Mouse (Mus musculus) heart, adult 8-10 months (tissue): ENCODE results near the gene Adat3. TPM values are rescaled to one million over a fixed set of nuclear protein-coding genes. Genes with fewer than 3 reads are reported as not detected.
"Not testable (repeated sequence)": the region's sequence is repeated elsewhere in the genome, so short reads cannot be mapped to it uniquely, and the experiment has no call there.

Experiments
- DNase-seq: peaks from one replicate; pipeline ENCODE4 v3.0.0; 2022; ENCODE audit warnings: low spot score
- total RNA-seq, 4 experiments: library from RNA; stranded (reverse); gene quantifications; 2 replicates each; pipeline ENCODE4 v1.2.4; 2022

Gene Adat3
- total RNA-seq, 4 experiments from 2014 or later: 0.44 to 0.81 (median 0.73) TPM

DNA sequence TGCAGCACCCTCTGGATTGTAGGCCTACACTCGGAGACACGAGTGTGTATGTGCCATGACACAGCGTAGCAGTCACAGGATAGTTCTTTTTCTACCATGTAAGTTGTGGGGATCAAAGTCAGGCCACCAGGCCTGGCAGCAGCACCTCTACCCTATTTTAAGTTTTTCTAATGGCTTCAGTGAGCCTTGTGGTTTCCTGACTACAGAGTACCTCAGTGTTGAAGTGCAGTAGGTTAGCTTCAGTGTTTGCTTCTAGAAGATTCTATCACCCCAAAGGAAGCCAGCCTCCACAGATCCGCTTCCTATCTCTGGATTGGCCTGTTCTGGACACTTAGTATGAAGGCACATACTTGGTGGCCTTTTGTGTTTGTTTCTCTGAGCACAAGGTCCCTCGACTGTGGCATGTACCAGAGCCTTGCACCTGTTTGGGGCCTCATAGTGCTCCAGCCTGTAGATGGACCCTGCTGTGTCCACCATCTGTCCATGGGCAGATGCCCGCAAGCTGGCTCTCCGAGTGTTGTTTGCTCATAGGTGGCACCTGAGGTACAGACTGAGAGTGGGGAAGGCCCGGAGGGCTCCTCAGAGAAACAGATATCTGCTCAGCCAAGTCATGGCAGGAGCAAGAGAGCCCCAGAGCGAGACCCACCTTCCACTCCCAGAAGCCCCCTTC is 7.6 kb downstream of the Adat3 start:
- DNase-seq: no peak

DNA sequence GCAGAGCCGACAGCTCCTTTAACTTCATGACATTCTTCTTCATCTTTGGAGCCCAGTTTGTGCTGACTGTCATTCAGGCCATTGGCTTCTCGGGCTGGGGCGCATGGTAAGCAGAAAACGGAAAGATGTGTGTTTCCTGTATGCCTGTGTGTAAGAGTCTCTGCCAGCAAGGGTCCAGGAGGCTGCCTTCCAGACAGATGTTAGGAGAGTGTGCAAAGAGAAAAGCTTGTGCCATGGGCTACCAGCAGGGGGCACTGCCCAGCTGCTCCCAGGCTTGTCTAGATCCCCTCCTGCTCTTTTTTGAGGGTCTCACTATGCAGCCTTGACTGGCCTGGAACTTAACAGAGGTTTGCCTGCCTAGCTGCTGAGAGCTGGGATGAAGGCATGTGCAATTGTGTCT is 8.3 kb downstream of the Adat3 start:
- DNase-seq: no peak

DNA sequence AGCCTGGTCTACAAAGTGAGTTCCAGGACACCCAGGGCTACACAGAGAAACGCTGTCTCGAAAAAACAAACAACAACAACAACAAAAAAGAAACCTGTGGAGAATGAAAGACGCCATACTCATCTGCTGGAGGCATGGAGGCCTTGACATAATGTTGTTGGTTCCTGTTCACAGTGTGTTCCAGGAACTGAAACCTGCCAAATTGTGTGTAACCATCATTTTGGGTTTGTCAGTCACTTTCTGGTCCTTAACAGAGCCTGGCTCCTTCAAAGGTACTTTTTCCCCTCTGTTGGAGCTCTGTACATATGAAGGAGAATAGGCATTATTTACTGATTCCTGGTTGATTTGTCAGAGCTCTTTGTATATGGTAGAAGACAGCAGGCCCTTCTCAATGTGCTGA is 9.2 kb downstream of the Adat3 start:
- DNase-seq: no peak

DNA sequence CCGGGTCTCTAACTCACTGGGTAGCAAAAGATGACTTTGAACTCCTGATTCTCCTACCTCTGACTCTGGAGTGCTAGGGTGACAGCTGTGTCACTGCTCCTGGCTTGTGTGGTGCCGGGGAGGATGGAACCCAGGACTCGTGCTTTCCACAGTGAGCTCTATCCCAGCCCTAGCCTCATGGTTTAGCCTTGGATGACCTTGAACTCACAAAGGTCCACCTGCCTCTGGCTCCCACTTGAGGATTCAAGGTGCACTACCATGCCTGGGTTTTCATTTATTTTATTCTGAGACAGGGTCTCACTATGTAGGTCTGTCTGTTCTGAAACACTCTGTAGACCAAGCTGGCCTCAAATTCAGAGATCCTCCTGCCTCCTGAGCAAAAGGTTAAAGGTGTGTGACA is 11.1 kb downstream of the Adat3 start:
- no peak for DNase-seq

DNA sequence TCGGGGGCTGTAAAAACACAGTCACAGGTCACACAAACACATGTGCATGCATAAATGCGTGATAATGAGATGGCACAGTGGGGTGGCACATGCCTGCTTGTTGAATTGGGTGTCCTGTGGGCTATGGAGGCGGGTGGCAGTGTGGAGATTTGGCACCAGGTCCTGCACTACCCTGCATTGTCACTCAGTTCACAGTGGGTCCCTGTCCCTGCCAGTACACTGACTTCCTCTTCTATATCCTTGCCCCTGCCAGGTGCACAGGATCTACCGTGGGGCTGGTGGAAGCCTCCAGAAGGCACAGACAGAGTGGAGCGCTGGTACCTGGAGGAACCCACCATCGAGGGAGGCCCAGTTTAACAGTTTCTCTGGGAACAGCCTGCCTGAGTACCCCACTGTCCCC is 11.7 kb downstream of the Adat3 start:
- DNase-seq: no peak

DNA sequence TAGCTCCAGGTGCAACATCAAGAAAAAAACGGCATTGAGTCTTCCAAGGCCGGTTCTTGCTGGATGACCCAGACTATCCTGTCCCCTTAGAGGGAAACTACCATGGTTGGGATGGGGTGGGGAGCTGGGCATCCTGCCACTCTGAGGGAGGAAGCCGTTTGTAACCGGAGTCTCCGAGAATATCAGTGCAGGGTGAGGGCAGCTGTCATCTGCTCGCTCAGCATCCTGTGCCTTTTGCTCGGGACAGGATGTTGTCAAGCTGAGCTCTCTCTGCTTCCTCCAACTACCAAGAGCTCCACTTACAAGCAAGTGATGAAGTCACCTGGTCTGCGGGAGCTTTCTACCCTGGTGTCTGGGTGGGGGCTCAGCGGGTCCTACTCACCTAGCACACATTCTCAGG is 15.5 kb downstream of the Adat3 start:
- no peak for DNase-seq

DNA sequence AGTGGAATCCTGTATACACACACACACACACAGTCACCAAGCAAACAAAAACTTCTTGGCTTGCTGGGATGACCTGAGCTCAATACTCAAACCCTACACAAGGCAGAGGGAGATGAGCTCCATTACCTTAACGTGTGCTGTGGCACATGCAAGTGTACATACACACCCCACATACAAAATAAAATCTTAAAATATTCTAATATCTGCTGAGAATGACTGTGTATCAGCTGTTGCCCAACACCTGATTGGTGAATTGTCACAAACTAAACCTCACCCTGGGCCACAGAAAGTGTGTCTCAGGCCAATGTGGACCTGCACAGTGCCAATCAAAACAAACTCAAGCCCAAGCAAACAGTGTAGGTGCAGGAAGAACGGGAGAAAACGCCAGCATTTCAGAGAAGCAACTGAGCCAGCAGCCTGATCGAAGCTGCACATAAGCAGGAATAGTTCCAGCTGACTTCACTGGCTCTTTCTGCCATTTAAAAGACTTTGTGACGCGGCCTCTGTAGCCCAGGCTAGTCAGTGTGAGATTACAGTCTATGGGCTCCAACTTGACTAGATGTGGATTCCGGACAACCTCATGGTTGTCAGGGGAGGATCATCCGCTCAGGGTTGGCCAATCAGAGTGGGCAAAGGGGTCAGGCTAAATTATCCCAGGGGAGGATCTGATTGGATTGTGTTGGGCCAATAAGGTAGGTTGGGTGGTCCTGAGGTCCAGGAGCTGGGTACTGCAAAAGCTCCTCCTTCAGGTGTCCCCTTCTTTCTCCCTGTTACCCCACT is 17.0 kb downstream of the Adat3 start:
- no peak for DNase-seq

DNA sequence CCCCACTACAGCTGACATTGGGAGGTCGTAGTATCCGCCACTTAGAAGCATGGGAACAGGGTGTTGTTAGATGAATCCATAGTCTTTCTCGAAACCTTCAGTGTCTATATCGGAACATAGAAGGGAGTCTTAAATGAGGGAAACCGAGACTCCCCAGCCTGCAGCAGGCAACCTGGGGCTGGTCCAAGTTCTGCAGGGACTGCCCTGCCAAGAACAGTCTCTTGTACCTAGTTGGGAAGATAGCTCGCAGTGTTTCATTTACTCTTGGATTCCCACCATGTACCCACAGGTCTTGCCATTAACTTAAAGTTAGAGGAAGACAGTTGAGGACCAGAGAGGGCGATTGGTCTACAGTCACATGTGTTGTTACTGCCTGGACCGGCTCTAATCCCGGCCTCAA is 17.7 kb downstream of the Adat3 start:
- no peak for DNase-seq

DNA sequence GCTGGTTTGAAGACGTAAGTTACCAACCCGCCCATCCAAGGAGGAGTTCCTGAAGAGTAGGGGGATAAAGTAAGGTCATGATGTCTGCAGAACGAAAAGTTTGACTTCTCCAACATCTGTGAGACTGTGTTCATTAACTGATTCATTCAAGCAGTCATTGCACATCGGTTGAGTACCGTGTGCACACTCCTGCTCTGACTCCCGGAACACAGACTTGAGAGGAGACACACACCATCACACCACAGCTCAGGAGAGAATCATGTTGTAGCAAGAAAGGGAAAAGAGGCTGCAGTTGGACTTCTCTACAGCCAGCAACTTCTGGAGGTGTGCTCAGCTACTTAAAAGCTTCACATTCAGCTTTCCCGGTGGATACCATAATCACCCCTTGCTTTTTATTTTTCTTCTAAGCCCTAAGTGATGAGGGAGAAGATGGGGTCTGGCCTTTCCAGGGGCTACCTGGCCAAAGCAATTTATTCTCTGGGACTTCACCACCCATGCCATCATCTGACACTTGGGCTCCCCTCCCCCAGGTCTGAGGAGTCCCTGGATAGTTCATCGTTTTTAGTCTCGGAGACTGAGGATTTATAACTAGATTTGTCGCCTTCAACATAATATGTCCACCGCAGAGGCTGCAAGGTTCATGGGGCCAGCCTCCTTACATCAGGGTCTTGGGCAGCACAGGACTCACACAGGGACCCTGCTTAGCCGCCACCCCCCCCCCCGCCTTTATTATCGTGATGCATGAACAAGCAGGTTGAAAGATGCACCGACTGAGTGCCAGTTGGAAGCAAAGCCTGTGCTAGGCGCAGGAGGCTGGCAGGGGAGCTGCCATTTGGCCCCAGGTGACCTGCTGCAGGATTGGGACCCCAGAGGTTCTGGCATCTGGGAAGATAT is 18.4 kb downstream of the Adat3 start:
- DNase-seq: no peak

DNA sequence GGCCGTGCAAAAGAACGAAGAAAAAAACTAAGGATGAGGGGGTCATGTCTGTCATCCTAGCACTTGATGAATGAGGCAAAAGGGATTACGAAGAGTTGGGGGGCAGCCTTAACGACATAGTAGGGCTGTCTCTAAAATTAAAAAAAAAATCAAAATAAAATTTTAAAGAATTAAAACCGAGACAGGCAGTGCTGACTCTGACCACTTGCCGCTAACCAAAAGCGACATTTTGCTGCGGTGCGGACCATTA is 18.9 kb downstream of the Adat3 start:
- DNase-seq: no peak

DNA sequence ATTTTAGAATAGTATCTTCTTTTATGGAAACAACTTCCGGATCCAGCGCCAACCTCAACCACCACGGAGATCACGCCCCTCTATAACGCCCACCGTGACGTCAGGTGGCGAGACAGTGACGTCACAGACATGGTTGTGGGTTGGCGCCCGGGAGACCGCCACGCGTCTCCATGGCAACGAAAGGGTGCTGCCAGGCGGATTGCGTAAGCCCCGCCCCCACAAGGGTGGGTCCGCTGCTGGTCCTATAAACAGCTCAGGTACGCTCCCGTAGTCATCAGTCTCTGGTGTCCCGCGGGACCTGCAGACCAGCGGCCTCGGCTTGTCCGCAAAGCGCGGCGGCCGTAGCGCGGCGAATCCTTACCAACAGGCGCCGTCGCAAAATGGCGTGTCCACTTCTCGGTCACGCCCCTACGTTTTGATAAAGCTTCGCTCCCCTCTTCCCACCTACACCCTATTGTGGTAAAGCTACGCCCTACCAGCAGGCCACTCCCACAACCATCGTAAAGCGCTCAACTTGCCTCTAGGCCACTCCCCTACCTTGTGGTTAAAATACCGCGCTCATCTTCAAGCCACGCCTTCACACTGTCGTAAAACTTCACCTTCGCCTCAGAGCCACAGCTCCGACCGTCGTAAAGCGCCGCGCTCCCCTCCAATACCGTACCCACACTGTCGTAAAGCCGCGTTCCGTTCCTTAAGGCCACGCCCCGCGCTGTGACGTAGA is 19.4 kb downstream of the Adat3 start:
- peak; percentile 99 for DNase-seq

DNA sequence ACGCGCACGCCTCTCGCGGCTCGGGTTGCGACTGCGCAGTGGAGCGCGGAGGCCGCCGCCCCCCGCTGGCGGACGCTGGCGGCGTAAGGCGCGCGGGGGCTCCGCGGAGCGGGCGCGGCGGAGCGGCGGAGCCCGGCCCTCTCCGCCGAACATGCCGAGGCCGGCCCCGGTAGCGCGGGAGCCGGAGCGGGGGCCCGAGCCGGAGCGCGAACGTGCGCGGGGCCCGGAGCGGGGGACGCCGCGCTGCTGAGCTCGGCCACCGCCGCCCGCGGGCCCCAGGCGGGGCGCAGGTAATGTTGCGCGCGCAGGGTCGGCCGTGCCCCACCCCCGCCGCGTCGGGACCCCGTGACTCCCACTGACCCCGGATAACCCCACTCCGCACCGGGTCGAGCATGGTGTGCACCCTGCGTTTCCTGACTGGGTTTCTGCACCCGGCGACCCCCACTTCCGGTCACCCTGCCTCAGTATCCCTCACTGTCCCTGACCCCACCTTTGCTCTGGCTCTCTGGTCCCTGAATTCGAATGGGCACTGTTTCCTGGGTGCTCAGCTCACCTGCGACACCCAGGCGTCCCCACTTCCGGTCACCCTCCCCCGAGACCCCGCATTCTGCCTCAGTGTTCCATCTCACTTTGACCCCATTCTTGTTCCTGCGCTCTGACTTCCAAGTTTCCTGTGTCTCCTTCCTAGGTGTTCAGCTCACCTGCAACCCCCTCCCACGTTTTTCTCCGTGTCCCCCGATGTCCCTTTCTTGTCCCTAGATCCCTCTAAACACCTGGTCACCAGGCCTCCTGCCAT is 20.2 kb downstream of the Adat3 start, which contains the start of gene Csnk1g2:
Csnk1g2 (plus strand) TSS at position 178 of the 796 bp plus-strand sequence.
- DNase-seq: peak; percentile 28

DNA sequence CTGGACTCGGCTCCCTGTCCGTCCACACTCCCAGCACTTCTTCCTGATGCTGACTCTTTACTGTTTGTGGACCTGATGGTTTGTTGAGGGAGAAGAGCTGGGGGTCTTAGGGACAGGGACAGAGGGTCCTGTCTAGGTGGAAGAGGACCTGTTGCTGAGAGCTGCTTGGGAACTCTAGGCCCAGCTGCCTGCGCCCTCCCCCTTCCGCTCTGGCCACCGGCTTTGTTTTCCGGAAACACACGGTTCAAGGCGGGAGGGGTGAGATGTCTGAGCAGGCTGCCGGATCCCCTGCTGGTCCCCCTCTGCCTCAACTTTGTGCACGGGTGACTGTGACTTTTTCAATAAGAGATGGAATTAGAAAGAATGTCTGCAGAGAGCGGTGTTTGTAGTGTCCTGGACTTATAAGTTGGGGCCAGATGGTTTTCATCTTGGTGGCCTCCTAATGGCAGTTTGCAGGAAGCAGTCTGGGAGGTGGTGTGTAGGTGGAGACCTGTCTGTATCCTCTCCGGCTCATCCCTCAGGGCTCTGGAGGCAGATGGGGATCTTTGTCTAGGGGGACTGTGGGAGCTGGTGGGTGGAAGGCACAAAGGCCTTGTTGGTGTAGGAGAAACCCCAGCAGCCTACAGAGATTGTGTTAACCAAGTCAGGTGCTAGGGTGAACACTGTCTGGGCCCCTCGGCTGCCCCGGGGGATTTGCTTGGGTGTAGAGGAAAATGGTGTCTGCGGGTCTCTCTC is 20.9 kb downstream of the Adat3 start:
- DNase-seq: peak; percentile 64

DNA sequence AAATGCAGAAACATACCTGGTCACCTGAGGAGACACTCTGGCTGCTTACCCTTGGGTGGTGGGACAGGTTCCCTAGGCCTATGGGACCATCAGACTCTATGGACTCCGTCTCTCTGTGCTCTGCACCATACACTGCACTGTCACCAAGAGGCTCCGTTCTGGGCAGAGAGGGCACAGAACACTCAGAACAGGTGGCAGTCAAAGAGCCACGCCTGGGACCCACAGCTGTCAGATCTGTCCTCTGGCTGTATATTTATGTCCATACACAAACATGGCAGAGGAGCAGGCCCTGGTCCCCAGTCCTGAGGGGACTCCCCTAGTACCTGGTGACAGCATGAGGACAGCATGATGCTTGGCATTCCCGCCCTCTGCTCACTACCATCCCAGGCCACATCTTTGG is 23.1 kb downstream of the Adat3 start:
- DNase-seq: no peak

DNA sequence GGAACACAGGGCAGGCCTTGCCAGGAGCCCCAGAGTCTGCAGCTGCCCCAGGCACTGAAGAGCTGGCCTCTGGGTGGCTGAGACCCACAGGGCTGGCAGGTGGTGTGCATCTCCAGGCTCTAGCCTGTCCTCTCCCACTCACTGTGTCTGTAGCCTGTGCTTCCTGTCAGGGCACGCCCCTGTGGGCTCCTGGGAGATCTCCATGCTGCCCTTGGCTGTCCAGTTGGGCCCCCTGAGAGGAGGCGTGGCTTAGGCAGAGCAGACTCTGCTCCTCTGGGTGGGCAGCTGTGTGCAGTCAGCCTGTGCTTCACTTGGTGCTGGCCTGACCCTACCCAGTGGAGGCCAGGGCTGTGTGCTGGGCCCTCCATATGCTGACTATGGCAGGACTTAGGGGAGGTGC is 25.0 kb downstream of the Adat3 start:
- peak; percentile 26 for DNase-seq

DNA sequence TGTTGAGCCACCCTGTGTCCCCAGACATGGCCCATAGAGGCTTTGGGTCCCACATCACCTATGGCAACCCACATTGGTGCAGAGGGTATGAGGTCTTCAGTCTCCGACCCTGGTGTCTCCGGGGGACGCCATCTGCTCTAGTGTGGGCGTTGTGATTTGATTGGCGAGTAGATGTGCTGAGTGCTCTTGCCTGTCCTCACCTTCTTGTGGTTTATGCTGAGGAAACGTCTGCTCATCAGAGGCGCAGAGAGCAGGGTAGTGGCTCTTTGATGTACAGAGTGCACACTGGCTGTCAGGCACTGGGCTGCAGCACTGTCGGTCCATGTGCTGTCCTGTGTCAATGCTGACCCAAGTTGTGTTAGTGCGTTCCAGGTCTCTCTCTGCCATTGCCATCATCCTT is 26.2 kb downstream of the Adat3 start:
- DNase-seq: no peak

DNA sequence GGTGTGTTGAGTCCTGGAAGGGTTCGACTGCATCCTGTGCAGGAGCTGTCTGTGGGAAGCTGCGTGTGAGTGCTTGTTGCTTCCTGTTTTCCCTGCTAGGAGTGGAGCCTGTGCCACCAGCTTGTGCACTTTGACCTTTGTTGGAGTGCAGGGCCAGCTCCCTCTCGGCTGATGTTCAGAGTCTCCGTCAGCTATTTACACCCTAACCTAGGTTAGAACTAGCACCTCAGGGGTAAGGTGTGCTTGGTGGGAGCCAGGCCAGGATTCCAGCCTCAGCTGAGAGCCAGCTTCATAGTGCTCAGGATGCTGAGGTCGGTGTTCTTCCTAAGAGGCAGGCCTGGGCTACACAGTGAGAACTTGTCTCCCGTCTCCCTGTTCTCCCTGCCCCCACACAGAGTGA is 32.7 kb downstream of the Adat3 start:
- no peak for DNase-seq

DNA sequence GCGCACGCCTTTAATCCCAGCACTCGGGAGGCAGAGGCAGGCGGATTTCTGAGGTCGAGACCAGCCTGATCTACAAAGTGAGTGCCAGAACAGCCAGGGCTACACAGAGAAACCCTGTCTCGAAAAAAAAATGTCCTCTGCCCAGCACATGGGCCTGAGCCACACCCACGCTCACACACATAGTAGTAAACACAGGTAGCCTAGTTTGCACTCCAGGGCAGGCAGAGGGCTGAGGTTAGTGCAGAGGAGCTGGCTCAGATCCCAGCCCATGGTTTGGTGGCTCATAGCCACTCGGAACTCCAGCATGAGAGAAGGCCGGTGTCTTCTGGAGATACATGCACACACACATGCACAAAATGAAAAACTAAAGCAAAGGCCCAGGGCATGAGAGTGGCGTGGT is 44.3 kb downstream of the Adat3 start:
- DNase-seq: no peak

DNA sequence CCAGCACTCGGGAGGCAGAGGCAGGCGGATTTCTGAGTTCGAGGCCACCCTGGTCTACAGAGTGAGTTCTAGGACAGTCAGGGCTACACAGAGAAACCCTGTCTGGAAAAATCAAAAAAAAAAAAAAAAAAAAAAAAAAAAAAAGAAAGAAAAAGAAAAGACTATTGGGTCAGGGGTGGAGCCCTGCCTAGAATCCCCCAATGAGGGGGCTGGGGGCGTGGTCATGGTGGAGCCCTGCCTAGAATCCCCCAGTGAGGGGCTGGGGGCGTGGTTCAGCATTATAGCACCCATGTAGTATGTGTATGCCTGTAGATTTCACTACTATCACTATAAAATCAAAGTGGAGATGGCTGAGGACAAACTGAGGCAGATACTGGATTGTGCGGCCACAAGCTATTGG is 47.2 kb downstream of the Adat3 start:
- DNase-seq: not testable (repeated sequence)

DNA sequence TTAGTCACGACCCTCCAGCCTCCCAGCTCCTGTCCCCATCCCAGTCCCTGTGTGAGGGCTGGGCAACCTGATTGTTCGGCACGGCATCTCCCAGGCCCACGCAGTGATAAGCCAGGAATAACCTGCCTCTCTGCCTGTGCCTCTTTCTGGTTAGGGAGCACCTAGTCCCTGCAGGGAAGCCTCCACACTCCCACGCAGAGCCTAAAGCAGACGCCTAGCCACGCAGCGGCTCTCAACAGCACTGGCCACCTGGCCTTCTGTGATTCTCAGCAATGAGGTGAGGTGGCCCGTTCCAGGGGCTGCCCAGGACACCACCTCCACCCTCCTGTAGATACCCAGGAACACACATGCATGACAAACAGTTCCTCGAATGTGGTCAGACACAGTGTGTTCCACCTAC is 47.7 kb downstream of the Adat3 start:
- DNase-seq: no peak
